Mouse (Mus musculus) embryonic facial prominence, embryonic 15.5 days (tissue): Measurements from ENCODE around the gene Mms22l. TPM values are rescaled to one million over a fixed set of nuclear protein-coding genes. Genes with fewer than 3 reads are reported as not detected.

Experiments used
- ATAC-seq: fragments of 200-750 bp; cut with Nextera tagmentation; 2 replicates; pipeline ENCODE4 v1.8.0; 2017; ENCODE audit warnings: low read depth, moderate TSS enrichment; ENCODE audit not compliant: insufficient number of reproducible peaks, low FRiP score, low TSS enrichment
- H3K27ac ChIP-seq: fragments of 300-500 bp; sonication (generic); replicated peaks from 2 replicates; pipeline ENCODE4 v1.5.1; 2015; ENCODE audit warnings: mild to moderate bottlenecking, inconsistent platforms
- H3K27me3 ChIP-seq: fragments of 300-500 bp; sonication (generic); 2 replicates; pipeline ENCODE4 v1.6.1; 2015; ENCODE audit warnings: inconsistent platforms
- H3K36me3 ChIP-seq: fragments of 300-500 bp; sonication (generic); 2 replicates; pipeline ENCODE4 v1.6.1; 2015; ENCODE audit warnings: mild to moderate bottlenecking, inconsistent platforms
- H3K4me1 ChIP-seq: fragments of 300-500 bp; sonication (generic); 2 replicates; pipeline ENCODE4 v1.6.1; 2015; ENCODE audit warnings: inconsistent platforms
- H3K4me2 ChIP-seq: fragments of 300-500 bp; sonication (generic); replicated peaks from 2 replicates; pipeline ENCODE4 v1.6.1; 2015; ENCODE audit warnings: mild to moderate bottlenecking, inconsistent platforms
- H3K4me3 ChIP-seq: fragments of 300-500 bp; sonication (generic); replicated peaks from 2 replicates; pipeline ENCODE4 v1.5.1; 2015; ENCODE audit warnings: mild to moderate bottlenecking, inconsistent platforms
- H3K9ac ChIP-seq: fragments of 300-500 bp; sonication (generic); 2 replicates; pipeline ENCODE4 v1.6.1; 2015; ENCODE audit warnings: inconsistent platforms
- H3K9me3 ChIP-seq: fragments of 300-500 bp; sonication (generic); replicated peaks from 2 replicates; pipeline ENCODE4 v1.6.1; 2016; ENCODE audit warnings: inconsistent platforms
- WGBS: fragments of 180-500 bp; shearing (Covaris S2); methylation state at CpG from one replicate; pipeline ENCODE4 v1.1.7; 2015; 5-methylcytosine and 5-hydroxymethylcytosine counted together
- polyA plus RNA-seq: library from polyadenylated mRNA; unstranded; fragments of >200 nt; fragmentation: Nextera tagmentation; extraction: Ambion mirVana; gene quantifications from 2 replicates; pipeline ENCODE4 v1.2.1, GENCODE M21; 2015

The Mms22l gene
- polyA plus RNA-seq, 1 experiment from 2014 or later: 25.1 TPM

GRCm38 (mm10) chr4:24574276-24574675 is 78.0 kb downstream of the Mms22l start:
- H3K4me1 ChIP-seq: no peaks in the 10 kb centered on the region
- no peaks in the 10 kb centered on the region for H3K27me3 ChIP-seq
- no peak overlapping the region for H3K4me3 ChIP-seq
- no peaks in the 10 kb centered on the region for H3K9me3 ChIP-seq
- no peak overlapping the region for H3K9ac ChIP-seq
- H3K27ac ChIP-seq: no peak overlapping the region
- no peak overlapping the region for H3K4me2 ChIP-seq
- no peak; the same call in 1 of the 2 replicates for ATAC-seq
- peaks cover 10% of the 10 kb centered on the region; the same call in 1 of the 2 replicates for H3K36me3 ChIP-seq
- 16% methylated on average over 6 of the region's 6 CpGs for WGBS

GRCm38 (mm10) chr4:24577594-24577993 is 81.3 kb downstream of the Mms22l start:
- no peak overlapping the region for H3K4me3 ChIP-seq
- H3K4me1 ChIP-seq: no peaks in the 10 kb centered on the region
- WGBS: 98% methylated on average over 5 of the region's 5 CpGs
- peaks cover 10% of the 10 kb centered on the region; the same call in 1 of the 2 replicates for H3K36me3 ChIP-seq
- H3K9me3 ChIP-seq: no peaks in the 10 kb centered on the region
- H3K9ac ChIP-seq: no peak overlapping the region
- H3K27me3 ChIP-seq: no peaks in the 10 kb centered on the region
- H3K4me2 ChIP-seq: no peak overlapping the region
- no peak for ATAC-seq
- H3K27ac ChIP-seq: no peak overlapping the region

- no peak for ATAC-seq
- no peak overlapping the region for H3K4me2 ChIP-seq
These were observed 86.0 kb downstream of the Mms22l start for GRCm38 (mm10) chr4:24582295-24582694.

GRCm38 (mm10) chr4:24583997-24584396 is 87.7 kb downstream of the Mms22l start:
- Histone ChIP-seq H3K4me3 (no peak overlapping the region), H3K27me3 (no peaks in the 10 kb centered on the region), H3K27ac (no peak overlapping the region), H3K36me3 (peaks cover 10% of the 10 kb centered on the region; the same call in 1 of the 2 replicates), H3K4me1 (no peaks in the 10 kb centered on the region), H3K9ac (no peak overlapping the region), H3K9me3 (no peaks in the 10 kb centered on the region), H3K4me2 (no peak overlapping the region)
- WGBS: 79% methylated on average over 3 of the region's 3 CpGs
- no peak for ATAC-seq

More at GRCm38 (mm10) chr4:24582295-24582694, 86.0 kb downstream of the Mms22l start:
- H3K4me1 ChIP-seq: no peaks in the 10 kb centered on the region
- no peaks in the 10 kb centered on the region for H3K27me3 ChIP-seq
- no peaks in the 10 kb centered on the region for H3K9me3 ChIP-seq
- no peak overlapping the region for H3K4me3 ChIP-seq
- no peak overlapping the region for H3K9ac ChIP-seq
- WGBS: 27% methylated on average over 1 of the region's 1 CpGs
- H3K36me3 ChIP-seq: 0 out of 2 replicates have a peak, but pooled peaks cover 5% of the 10 kb centered on the region
- H3K27ac ChIP-seq: no peak overlapping the region

GRCm38 (mm10) chr4:24594824-24595223 is 98.6 kb downstream of the Mms22l start:
- H3K27me3 ChIP-seq: no peaks in the 10 kb centered on the region
- no peaks in the 10 kb centered on the region for H3K36me3 ChIP-seq
- H3K4me3 ChIP-seq: no peak overlapping the region
- ATAC-seq: no peak
- no peak overlapping the region for H3K9ac ChIP-seq
- no peaks in the 10 kb centered on the region for H3K4me1 ChIP-seq
- H3K9me3 ChIP-seq: no peaks in the 10 kb centered on the region
- no peak overlapping the region for H3K27ac ChIP-seq
- H3K4me2 ChIP-seq: no peak overlapping the region

- Histone ChIP-seq H3K9me3 (no peaks in the 10 kb centered on the region), H3K36me3 (0 out of 2 replicates have a peak, but pooled peaks cover 7% of the 10 kb centered on the region), H3K4me3 (no peak overlapping the region), H3K4me1 (no peaks in the 10 kb centered on the region), H3K4me2 (no peak overlapping the region), H3K9ac (no peak overlapping the region), H3K27ac (no peak overlapping the region), H3K27me3 (no peaks in the 10 kb centered on the region)
- ATAC-seq: no peak
- WGBS: 85% methylated on average over 6 of the region's 6 CpGs
These were observed 100.8 kb downstream of the Mms22l start for GRCm38 (mm10) chr4:24596942-24597611.

GRCm38 (mm10) chr4:24598637-24599036 is 102.4 kb downstream of the Mms22l start:
- H3K36me3 ChIP-seq: 0 out of 2 replicates have a peak, but pooled peaks cover 12% of the 10 kb centered on the region
- no peak overlapping the region for H3K9ac ChIP-seq
- WGBS: 76% methylated on average over 1 of the region's 1 CpGs
- H3K9me3 ChIP-seq: no peaks in the 10 kb centered on the region
- no peaks in the 10 kb centered on the region for H3K4me1 ChIP-seq
- no peaks in the 10 kb centered on the region for H3K27me3 ChIP-seq
- no peak for ATAC-seq
- H3K4me2 ChIP-seq: no peak overlapping the region
- no peak overlapping the region for H3K4me3 ChIP-seq
- no peak overlapping the region for H3K27ac ChIP-seq

- ATAC-seq: no peak
- 95% methylated on average over 6 of the region's 6 CpGs for WGBS
These were observed 105.5 kb downstream of the Mms22l start for GRCm38 (mm10) chr4:24601711-24602110.

GRCm38 (mm10) chr4:24609085-24609484 is 112.8 kb downstream of the Mms22l start:
- Histone ChIP-seq H3K4me1 (no peaks in the 10 kb centered on the region), H3K9ac (no peak overlapping the region), H3K4me2 (no peak overlapping the region), H3K27me3 (no peaks in the 10 kb centered on the region), H3K27ac (no peak overlapping the region), H3K9me3 (no peaks in the 10 kb centered on the region), H3K4me3 (no peak overlapping the region), H3K36me3 (no peaks in the 10 kb centered on the region)
- WGBS: 78% methylated on average over 3 of the region's 3 CpGs
- ATAC-seq: no peak

More at GRCm38 (mm10) chr4:24601711-24602110, 105.5 kb downstream of the Mms22l start:
- Histone ChIP-seq H3K9me3 (no peaks in the 10 kb centered on the region), H3K9ac (no peak overlapping the region), H3K36me3 (0 out of 2 replicates have a peak, but pooled peaks cover 12% of the 10 kb centered on the region), H3K4me1 (no peaks in the 10 kb centered on the region), H3K27me3 (no peaks in the 10 kb centered on the region), H3K4me2 (no peak overlapping the region), H3K27ac (no peak overlapping the region), H3K4me3 (no peak overlapping the region)

GRCm38 (mm10) chr4:24609564-24609963 is 113.3 kb downstream of the Mms22l start:
- Histone ChIP-seq H3K9ac (no peak overlapping the region), H3K9me3 (no peaks in the 10 kb centered on the region), H3K4me1 (no peaks in the 10 kb centered on the region), H3K4me3 (no peak overlapping the region), H3K4me2 (no peak overlapping the region), H3K27ac (no peak overlapping the region), H3K36me3 (no peaks in the 10 kb centered on the region), H3K27me3 (no peaks in the 10 kb centered on the region)
- 94% methylated on average over 2 of the region's 2 CpGs for WGBS
- no peak for ATAC-seq

GRCm38 (mm10) chr4:24620005-24620404 is 123.8 kb downstream of the Mms22l start:
- Histone ChIP-seq H3K27ac (no peak overlapping the region), H3K4me1 (no peaks in the 10 kb centered on the region), H3K9ac (no peak overlapping the region), H3K36me3 (no peaks in the 10 kb centered on the region), H3K27me3 (no peaks in the 10 kb centered on the region), H3K4me2 (no peak overlapping the region), H3K4me3 (no peak overlapping the region), H3K9me3 (no peaks in the 10 kb centered on the region)
- peak; percentile 54; the same call in 1 of the 2 replicates for ATAC-seq
- WGBS: 56% methylated on average over 6 of the region's 6 CpGs

GRCm38 (mm10) chr4:24620440-24620839 is 124.2 kb downstream of the Mms22l start:
- H3K4me3 ChIP-seq: no peak overlapping the region
- WGBS: 71% methylated on average over 5 of the region's 5 CpGs
- no peak for ATAC-seq
- H3K9me3 ChIP-seq: no peaks in the 10 kb centered on the region
- H3K36me3 ChIP-seq: no peaks in the 10 kb centered on the region
- H3K27me3 ChIP-seq: no peaks in the 10 kb centered on the region
- no peaks in the 10 kb centered on the region for H3K4me1 ChIP-seq
- no peak overlapping the region for H3K9ac ChIP-seq
- H3K4me2 ChIP-seq: no peak overlapping the region
- no peak overlapping the region for H3K27ac ChIP-seq
